Mouse (Mus musculus): Measurements from ENCODE around the gene Fbxl12.

- no peak for TF ChIP-seq GATA1 (IDR thresholded peaks at IDR 0.05; ENCODE audit: low read length)
- no peak for TF ChIP-seq TAL1 (IDR thresholded peaks at IDR 0.05; ENCODE audit: low read length)
Observed at GRCm38 (mm10) chr9:20664366-20664765, 19.8 kb upstream of the Fbxl12 start.

All from erythroblast, embryonic 14.5 days (primary cell).